Mouse (Mus musculus): ENCODE measurements around the gene Ubc.
A peak's percentile ranks its signal among the peaks of the same experiment; 100 is the strongest.

Gene Ubc

DNA sequence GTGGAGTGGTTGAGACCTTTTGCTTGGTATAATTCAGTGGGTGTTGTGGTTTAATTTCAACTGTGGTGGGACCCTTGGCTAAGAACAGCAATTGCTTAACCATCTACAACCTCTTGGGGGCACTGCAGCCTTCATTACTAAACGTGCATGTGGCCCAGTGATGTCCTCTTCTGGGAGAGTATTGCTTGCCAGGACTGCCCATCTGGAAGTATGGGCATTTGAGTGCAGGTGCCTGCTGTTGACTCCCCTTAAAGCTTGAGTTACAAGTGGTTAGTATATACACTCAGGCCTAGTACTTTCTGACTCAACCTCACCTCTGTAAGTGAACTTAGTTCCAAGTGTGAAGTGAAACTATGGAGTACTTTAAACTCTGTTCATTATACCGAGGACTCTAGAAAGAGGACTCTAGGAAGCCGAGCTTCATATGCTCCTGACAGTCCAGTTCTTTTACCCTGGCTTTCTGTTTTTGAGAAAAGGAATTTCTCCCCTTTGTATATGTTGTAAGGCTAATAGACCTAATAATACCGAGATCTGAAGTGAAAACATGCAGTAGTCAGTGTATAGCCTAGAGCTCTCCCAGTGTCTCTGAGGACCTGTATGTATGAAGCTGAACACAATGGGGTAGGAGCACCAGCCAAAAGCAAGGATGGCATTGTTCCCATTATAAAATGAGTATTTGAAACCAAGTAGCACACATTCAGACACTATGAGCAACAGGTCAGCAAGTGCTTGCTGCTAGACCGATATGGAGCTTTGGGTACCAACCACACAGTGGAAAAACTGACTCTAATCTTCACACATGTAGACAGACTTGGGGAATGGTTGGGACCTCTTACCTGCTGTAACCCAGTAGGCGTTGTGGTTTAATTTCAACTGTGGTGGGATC is 7.1 kb downstream of the Ubc start:
- peak in 1 of 2 experiments; percentile 71 for DNase-seq (ENCODE audit: low spot score in 2 of 2)

DNA sequence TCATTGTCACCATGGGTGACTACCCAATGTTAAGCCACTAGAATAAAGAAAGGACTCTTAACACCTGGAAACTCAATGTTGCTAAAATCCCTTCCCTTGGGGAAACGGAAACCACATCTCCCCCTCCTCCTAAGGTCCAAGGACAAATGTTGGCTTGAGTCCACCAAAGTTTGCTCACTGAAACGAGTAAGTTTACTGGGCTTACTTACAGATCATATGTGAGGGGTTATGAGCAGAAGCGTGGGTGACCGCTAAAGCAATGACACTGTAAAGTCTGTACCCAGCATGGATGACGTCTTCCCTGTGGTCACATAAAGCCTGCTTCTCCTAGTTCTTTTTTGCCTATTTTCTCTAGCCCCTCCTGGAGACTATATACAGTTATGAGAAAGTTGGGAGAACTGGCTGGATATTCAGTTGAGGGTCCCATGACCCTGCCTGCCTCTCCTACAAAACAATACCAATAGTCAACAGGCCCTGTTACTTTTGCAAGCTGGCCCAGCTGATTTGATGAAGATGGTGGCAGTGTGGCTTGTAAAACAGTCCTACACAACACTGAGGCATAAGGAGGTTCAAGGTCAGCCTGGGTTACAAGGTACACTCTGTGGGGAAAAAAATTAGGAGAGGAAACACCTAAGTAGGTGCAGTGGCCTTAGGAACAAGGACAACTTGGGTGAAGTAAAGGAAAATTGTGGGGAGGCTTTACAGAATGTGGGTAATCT is 7.9 kb downstream of the Ubc start:
- DNase-seq (ENCODE audit: low spot score in 2 of 2): no peak

DNA sequence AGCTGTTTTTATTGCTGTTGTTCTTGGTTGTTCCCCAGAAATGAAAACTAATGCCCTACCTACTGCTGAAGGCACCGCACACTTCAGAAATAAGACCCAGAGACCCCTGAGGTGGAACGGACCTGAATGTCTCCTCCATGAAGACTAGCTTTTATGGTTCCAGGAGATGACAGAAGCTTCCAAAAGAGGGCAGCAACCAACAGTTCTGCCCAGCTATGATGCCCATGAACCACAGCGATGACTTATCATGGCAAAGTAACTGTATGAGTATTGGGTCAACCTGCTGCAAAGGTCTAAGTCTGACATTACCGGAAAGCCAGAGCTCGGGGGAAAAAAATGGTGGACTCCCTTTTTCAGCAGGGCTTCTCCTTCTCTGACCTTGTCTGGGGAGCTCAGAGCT is 11.1 kb downstream of the Ubc start:
- no peak for DNase-seq (ENCODE audit: low spot score in 2 of 2)

DNA sequence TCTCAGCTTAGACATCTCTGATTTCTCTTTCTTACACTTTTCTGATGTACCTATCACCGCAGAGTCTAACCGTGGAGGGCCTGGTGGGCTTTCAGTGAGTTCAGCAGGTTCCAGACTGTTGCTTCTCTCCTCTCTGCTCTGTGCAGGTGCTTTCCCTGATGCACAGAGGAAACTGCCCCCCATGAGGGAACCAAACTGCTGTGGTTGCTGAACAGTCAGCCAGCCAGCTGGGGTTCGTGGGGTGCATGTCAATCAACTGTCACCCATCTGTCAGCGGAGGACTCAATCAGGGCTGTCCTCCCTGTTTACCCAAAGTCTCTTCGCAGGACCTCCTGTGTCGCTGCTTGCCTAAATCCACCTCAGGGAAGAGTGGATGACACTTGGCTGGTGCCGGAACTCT is 12.8 kb downstream of the Ubc start:
- no peak for DNase-seq (ENCODE audit: low spot score in 2 of 2)

DNA sequence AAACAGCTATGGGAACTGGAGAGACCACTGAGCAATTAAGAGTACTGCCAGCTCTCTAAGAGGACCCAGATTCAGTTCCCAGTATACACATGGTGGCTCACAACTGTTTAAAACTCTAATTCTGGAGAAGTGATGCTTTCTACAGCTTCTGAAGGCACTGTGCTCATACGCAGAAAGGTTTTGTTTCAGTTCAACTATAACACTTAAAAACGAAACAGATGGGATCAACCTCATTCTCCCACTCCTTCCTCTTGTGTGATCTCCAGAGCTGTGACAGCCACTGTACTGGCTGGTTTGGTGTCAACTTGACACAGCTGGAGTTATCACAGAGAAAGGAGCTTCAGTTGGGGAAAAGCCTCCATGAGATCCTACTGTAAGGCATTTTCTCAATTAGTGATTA is 14.1 kb downstream of the Ubc start:
- no peak for DNase-seq (ENCODE audit: low spot score in 2 of 2)

DNA sequence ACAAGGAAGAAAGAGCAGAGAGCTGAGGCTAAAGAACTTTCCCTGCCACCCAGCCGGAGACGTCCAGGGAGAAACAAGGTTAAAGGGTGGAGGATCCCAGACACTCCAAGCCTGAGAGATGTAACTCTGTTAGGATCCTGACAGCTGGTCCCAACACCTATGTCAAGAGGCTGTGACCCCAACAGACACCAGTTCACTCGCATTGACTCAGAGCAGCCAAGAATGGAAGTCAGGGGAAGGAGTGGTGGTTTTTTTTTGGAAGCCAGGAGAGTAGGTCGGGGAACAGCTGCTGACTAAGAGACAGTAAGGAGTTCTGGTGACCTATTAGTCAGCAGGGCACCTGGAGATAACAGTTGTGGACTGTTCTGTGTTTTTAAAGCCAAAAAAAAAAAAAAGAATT is 18.0 kb downstream of the Ubc start:
- no peak for DNase-seq (ENCODE audit: low spot score in 2 of 2)

DNA sequence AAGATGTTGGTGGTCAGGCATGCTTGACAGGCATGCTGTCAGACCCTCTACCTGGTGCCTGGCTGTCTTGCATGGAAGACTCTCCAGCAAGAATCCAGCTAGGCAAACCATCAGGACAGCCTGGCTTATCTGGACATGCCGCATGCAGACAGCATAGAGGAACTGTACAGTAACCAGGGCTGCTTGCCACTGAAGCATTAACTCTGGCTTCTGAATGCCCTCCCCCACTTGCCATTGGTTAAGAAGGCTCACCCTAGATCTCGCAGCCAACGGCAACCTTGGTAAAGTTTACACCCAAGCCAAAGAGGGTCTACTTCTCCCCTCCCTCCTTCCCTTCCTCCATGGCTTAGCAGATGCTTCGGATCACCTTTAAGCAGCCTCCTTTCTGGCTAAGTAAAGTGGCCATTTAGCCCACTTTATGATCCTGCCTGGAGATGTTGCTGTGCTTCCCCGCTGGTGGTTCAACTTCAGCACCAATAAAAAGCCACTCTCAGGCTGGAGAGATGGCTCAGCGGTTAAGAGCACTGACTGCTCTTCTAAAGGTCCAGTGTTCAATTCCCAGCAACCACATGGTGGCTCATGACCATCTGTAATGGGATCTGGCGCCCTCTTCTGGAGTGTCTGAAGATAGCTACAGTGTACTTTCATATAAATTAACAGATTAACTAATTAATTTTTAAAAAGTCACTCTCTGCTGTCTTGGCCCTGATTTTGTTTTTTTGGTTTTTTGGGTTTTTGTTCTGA is 18.9 kb downstream of the Ubc start:
- DNase-seq (ENCODE audit: low spot score in 2 of 2): no peak

DNA sequence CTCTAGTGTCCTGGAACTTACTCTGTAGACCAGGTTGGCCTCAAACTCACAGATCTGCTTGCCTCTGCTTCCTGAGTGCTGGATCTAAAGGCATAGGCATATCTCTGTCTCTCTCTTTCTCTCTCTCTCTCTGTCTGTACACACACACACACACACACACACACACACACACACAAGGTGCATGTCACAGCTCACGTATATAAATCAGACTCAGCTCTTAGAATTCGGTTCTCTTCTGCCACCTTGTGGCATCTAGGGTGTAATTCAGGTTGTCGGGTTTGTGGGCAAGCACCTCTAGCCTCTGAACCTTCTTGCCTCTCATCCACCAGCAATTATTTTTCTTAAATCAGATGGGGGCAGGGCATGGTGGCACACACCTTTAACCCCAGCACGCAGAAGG is 21.4 kb downstream of the Ubc start:
- DNase-seq (ENCODE audit: low spot score in 2 of 2): peak in 1 of 2 experiments; percentile 81

DNA sequence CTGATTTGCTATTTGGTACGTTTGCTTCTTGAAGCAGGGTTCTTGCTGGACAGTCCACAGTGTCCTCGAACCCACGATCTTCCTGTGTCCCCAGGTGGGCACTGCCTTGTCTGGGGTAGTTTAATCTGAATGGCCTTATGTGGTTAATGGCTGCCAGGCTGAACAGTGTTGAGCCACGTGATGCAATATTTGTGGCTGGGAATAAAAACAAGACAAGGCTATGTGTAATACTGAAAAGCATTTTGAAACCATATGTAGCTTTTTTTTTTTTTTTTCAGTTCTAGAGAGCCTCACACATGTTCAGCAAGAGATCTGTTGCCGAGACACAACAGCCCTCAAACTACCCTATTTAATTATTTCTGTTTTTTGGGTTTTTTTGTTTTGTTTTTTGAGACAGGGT is 21.8 kb downstream of the Ubc start:
- DNase-seq (ENCODE audit: low spot score in 2 of 2): no peak

DNA sequence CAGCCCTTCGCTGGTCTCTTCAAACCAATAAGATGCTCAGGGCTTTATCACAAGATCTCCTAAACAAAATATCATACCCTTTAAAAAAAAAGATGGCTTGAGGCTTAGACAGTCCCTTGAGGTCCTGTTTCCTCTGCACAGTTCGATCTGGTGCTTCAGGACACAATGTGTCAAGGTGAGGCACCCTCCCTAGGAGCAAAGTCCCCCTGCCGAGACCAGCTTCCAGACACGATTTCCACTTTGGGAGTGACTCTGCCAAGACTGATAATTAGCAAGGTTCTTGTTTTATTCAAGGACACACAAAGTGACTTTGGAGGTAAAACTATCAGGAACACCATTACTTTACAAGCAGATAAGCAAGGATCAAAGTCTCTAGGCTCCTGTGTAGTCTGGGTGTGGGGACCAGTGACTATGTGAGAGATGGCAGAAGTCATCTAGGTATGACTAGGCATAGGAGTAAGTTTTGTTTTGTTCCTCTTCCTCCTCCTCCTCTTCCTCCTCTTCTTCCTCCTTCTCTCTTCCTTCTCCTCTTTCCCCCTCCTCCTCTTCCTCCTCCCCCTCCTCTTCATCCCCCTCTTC is 25.1 kb downstream of the Ubc start:
- no peak for DNase-seq (ENCODE audit: low spot score in 2 of 2)

DNA sequence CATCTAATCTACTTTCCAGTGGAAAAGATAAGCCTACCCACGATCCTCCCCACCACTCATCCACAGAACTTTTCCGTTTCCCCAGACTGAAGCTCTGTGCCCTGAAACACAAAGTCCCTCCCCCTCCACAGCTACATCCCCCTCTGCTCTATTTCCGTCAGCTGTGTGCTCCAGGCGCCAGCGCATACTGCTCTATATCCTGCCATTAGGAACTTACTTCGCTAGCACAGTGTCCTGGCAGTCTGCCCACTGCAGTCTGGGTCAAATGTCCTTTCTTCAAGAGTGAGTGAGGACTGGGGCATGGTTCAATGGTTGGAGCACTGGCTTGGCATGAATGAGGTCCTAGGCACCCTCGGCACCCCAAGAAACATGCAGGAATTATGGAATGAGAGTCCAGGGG is 26.1 kb downstream of the Ubc start:
- no peak for DNase-seq (ENCODE audit: low spot score in 2 of 2)

DNA sequence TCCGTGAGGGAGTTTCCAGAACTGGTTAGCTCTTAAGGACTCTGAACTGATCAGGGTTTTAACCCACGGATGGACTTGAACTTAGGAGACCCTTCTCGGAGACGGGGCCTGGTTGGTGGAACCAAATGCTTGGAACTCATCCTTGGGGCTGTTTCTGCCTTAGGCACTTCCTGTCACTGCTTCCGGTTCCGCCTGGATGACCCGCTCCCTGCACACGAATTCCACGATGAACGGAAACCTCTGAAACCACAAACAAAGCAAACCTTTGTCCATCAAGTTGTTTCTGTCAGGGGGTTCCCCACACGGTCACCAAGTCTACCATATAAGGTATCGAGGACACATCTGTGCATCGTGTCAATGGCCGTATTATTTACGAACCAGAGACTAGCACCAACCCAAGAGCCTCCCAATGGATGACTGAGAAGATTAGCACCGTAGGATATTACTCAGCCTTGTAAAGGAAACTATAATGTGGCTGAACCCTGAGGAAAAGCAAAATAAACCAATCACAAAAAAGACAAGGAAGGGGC is 29.0 kb downstream of the Ubc start:
- no peak for DNase-seq (ENCODE audit: low spot score in 2 of 2)

DNA sequence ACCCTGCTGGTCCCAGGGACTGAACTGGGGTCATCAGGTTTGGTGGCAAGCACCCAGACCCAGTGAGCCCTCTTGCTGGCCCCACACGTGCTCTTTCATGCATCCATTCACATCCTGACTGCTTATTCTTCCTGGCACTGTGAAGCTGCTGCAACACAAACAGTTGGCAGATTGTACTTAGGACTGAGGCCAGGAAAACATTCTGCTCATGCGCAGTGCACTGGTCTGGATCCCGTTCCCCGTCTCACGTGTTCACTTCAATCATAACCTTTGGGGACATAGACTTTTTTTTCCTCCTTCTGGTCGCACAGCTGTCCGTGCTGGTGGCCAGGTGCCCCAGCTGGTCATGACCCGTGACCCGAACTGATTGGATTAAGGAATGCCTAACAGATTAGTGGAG is 29.4 kb downstream of the Ubc start:
- no peak for DNase-seq (ENCODE audit: low spot score in 2 of 2)

DNA sequence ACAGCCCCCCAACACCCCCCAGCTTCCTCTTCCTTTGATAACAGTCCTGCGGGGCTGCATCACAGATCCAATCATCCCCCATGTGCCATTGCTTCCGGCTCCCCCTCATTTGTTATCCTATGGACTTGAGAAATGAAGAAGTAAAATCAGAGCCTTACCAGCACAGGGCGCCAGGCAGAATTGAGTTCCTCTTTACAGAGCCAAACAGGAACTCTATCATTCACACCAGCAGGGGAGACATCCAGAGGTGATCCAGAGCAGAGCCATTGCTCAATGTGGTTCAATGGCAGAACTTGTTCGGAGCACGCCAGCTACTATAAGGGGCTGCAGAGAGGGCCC is 31.8 kb downstream of the Ubc start:
- DNase-seq (ENCODE audit: low spot score in 2 of 2): no peak

DNA sequence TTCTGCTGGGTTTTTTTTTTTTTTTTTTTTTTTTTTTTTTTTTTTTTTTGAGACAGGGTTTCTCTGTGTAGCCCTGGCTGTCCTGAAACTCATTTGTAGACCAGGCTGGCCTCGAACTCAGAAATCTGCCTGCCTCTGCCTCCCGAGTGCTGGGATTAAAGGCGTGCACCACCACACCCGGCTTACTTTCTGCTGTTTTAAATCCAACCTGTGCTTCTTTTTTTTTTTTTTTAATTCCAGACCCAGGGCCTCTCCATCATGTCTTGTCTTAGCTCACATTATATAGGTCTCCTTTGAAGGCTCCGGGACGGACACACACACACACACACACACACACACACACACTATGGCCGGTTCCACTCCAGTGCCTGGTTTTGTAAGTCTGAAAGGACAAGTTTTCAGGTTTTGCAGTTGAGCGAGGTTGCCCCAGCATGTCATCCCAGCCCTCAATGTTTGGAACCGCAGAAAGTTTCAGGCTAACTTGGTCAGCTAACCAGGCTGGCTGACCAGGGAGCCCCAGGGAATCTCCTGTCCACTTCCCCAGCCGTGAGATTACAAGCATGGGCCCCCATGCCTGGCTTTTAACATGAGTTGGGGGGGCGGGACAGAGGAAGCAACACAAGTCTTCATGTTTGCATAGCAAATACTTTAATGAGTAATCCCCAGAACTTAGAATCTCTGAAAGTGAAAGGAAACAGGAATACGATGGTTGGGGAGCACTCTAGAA is 32.3 kb downstream of the Ubc start:
- DNase-seq (ENCODE audit: low spot score in 2 of 2): no peak

DNA sequence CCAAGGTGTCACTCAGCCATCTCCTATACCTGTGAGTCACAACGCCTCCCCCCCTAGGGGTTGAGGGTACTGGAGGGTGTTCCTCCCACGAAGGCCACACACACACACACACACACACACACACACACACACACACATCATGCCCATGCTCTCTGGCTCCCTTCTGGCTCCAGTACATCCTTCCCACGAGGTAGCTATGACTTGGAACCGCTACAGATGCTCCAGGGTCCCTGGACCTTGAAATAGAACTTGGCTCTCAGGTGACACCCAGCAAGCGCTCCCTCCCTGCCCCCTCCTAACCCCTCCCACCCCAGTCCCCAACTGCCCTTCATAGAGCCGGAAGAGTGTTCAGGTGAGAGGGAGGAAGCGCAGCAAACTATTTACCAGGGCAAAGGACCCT is 34.4 kb downstream of the Ubc start:
- DNase-seq (ENCODE audit: low spot score in 2 of 2): no peak

DNA sequence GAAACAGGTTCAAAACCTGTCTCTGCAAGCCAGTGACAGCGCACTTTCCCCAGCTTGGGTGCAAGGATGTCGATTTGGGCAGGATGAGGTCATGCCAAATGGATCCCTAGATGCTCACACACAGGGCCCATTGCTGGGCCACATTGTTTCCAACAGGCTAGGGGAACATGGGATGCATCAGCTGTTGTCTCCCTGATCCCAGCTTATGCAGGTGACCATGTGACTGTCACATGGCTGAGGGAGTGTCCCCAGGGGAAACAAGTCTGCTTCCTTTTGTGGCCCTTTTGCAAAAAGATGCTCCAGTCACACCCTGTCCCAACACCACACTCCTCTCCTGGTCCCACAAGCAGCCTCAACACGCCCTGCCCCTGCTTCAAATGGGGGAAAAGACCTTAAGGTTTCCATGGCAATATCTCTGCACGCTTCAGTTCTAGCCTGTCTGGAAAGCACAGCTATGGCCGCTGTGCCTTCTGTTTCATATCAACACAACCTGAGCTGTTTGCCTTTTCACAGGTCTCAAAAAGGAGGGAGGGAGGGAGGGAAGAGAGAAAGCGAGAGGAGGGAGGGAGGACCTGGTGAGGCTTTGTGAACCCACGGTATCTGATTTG is 35.0 kb downstream of the Ubc start:
- no peak for DNase-seq (ENCODE audit: low spot score in 2 of 2)

DNA sequence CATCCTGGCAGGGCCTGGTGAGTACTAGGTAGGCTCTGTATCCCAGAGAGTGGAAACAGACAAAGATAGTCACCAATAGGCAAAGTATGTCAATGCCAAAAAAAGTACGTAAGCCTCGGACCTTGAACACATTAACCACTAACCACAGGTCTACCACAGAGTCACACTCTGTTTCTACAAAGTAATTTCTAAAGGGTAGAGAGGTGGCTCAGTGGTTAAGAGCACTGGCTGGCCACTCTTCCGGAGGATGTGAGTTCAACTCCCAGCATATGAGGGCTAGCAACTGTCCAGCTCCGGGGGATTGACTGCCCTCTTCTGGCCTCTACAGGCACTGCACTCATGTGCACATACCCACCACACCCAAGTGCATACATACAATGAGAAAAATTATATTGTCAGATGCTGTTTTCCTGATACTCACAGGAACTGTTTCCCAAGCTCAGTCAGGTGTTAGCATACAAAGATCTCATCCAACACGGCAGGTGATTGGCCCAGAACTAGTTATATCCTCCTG is 37.2 kb downstream of the Ubc start:
- DNase-seq (ENCODE audit: low spot score in 2 of 2): no peak

DNA sequence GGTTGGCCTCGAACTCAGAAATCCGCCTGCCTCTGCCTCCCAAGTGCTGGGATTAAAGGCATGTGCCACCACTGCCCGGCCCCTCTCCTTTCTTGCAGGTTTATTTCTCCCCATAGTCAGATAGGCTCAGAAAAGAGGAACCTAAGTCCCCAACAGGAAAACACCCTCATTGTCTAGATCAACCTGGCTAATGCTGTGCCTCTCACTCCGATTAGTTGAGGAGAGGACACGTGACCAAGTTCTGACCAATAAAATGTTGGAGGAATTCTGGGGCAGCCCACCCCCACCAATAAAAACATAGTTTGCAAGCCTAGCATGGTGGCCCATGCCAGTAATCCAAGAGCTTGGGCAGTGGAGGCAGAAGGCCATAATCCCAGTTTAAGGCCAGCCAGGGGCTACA is 38.1 kb downstream of the Ubc start:
- no peak for DNase-seq (ENCODE audit: low spot score in 2 of 2)

DNA sequence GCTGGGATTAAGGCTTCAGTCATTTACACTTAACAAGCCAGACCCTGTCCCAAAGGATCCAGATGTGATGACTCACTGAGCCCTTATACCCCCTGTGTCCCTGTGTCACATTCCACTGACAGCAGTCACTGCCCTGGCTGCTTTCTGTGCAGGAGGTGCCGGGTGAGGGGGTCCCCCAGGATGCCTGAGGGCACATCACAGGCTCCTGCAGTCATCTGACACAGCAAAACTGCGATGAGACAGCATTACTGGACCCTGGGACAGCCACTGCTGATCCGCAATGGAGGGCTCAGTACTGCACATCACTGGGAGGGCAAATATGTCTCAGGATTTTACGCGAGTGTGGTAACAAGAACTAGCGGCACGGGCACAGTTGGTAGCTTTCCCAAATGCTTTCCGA is 38.9 kb downstream of the Ubc start:
- no peak for DNase-seq (ENCODE audit: low spot score in 2 of 2)

DNA sequence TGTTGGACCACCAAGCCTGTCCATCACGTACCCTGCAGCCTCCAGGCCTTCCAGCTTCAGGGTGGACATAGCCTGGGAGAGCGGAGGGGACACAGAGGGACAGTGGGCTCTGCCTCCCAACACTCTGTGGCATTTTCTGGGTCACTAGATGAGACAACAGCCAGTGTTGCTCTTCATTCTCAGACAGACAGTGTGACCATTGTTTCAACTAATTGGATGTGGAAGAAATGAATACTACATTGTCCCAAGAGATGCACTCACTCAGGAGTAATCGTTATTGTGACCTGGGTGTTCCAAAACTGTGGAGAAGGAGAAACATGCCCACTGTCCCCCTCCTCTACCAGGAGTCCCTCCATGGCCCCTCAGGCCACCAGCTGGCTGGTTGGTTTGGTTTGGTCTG is 40.6 kb downstream of the Ubc start:
- DNase-seq (ENCODE audit: low spot score in 2 of 2): no peak
